Mouse (Mus musculus) midbrain, embryonic 15.5 days (tissue): ENCODE results near the gene Rpl12. TPM values are rescaled to one million over a fixed set of nuclear protein-coding genes. Genes with fewer than 3 reads are reported as not detected.

Experiments used
- ATAC-seq: fragments of 200-750 bp; cut with Nextera tagmentation; replicated peaks from 2 replicates; pipeline ENCODE4 v1.8.0; 2017; ENCODE audit warnings: moderate TSS enrichment
- H3K27ac ChIP-seq: fragments of 300-500 bp; sonication (generic); 2 replicates; pipeline ENCODE4 v1.5.1; 2015; ENCODE audit warnings: mild to moderate bottlenecking, inconsistent platforms
- H3K27me3 ChIP-seq: fragments of 300-500 bp; sonication (generic); replicated peaks from 2 replicates; pipeline ENCODE4 v1.6.1; 2015; ENCODE audit warnings: inconsistent platforms
- H3K36me3 ChIP-seq: fragments of 300-500 bp; sonication (generic); replicated peaks from 2 replicates; pipeline ENCODE4 v1.6.1; 2015; ENCODE audit warnings: inconsistent platforms
- H3K4me1 ChIP-seq: fragments of 300-500 bp; sonication (generic); 2 replicates; pipeline ENCODE4 v1.6.1; 2015; ENCODE audit warnings: inconsistent platforms
- H3K4me2 ChIP-seq: fragments of 300-500 bp; sonication (generic); 2 replicates; pipeline ENCODE4 v1.6.1; 2015; ENCODE audit warnings: inconsistent platforms, mild to moderate bottlenecking, moderate library complexity
- H3K4me3 ChIP-seq: fragments of 300-500 bp; sonication (generic); 2 replicates; pipeline ENCODE4 v1.5.1; 2015; ENCODE audit warnings: mild to moderate bottlenecking, inconsistent platforms
- H3K9ac ChIP-seq: fragments of 300-500 bp; sonication (generic); 2 replicates; pipeline ENCODE4 v1.6.1; 2015; ENCODE audit warnings: mild to moderate bottlenecking, inconsistent platforms
- H3K9me3 ChIP-seq: fragments of 300-500 bp; sonication (generic); 2 replicates; pipeline ENCODE4 v1.6.1; 2016; ENCODE audit warnings: inconsistent platforms
- WGBS: fragments of 180-500 bp; shearing (Covaris S2); methylation state at CpG from one replicate; pipeline ENCODE4 v1.1.7; 2015; ENCODE audit warnings: mixed read lengths; 5-methylcytosine and 5-hydroxymethylcytosine counted together
- polyA plus RNA-seq: library from polyadenylated mRNA; unstranded; fragments of >200 nt; fragmentation: Nextera tagmentation; extraction: Ambion mirVana; gene quantifications from 2 replicates; pipeline ENCODE4 v1.2.1, GENCODE M21; 2015

The Rpl12 gene
- polyA plus RNA-seq, 1 experiment from 2014 or later, result 85.8 TPM

DNA sequence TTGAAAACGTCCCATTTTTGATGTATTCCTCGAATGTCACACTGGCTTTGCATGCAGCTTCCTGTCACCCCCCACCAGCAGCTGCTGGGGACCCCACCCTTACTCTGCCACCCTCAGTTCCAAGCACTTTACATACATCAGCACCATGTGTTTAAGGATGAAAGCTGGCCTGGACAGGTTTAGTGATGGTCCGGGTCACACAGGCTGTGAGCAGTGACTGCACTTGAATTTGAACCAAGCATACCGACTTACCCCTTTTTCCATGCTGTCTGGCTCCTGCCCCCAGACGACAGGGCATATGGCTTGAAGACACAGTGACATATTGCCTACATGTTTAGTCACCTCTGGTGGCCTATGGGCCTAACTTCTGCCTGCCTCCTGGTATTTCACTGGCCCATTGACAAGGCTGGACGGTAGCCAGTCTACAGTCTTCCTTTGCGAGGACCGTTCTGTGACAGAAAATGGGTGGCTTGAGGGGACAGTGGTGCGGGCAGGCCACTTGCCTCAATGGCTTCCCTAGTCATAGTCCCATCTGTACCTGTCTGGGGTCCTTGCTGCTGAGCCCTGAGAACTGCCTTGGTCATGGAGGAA, 6.8 kb downstream of the Rpl12 start:
- peak overlapping the region; percentile 65; the same call in 1 of the 2 replicates for H3K4me3 ChIP-seq

DNA sequence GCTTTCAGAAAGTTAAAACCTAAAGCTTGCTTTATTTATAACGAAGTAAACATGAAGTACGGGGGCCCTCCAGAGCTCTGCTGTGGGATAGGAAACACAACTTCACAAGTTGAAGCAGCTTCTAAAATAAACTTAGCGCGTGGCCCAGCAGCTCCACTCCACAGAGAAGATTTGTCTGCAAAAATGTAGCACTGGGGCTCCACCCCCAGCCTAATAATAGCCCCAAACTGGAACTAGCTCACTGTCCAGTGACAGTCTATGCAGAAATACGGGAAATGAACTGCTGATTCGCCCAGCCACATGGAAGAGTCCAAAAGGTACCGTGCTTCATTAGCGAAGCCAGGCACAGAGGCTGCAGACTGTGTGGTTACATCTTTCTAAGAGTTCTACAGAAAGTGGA, 8.0 kb downstream of the Rpl12 start:
- Histone ChIP-seq H3K9me3 (no peaks in the 10 kb centered on the region), H3K4me3 (no peak overlapping the region), H3K4me2 (no peak overlapping the region), H3K4me1 (peaks cover 19% of the 10 kb centered on the region), H3K36me3 (peaks cover 4% of the 10 kb centered on the region; the same call in 1 of the 2 replicates), H3K9ac (no peak overlapping the region), H3K27ac (no peak overlapping the region), H3K27me3 (no peaks in the 10 kb centered on the region)
- WGBS, result 90% methylated on average over 8 of the region's 8 CpGs
- no peak for ATAC-seq

More for the DNA sequence above, 6.8 kb downstream of the Rpl12 start:
- 88% methylated on average over 9 of the region's 9 CpGs for WGBS
- Histone ChIP-seq H3K4me2 (peak overlapping the region; percentile 82; the same call in 1 of the 2 replicates), H3K27me3 (no peaks in the 10 kb centered on the region), H3K9ac (peak overlapping the region; percentile 83; the same call in 1 of the 2 replicates), H3K27ac (0 out of 2 replicates have a peak overlapping the region, but pooled peaks have one; percentile 96), H3K4me1 (peaks cover 29% of the 10 kb centered on the region), H3K9me3 (no peaks in the 10 kb centered on the region), H3K36me3 (peaks cover 6% of the 10 kb centered on the region; the same call in 1 of the 2 replicates)
- no peak for ATAC-seq

DNA sequence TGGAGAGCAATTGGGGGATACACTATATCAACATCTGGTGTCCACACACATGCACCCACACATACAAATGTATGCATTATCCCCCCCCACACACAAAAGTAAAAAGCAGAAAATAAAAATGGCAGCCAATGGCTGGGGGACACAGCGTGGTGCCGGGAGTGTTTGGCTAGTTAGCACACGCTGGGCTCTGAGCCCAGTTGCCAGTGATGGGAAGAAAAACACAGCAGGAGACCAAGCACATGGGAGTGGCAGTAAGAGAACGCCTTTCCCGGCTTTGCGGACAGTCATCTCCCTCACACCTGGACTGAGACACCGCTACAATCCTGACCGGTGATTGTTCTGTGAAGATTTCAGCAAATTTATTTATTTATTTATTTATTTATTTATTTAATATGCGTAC, 9.9 kb downstream of the Rpl12 start:
- Histone ChIP-seq H3K9ac (no peak overlapping the region), H3K27me3 (no peaks in the 10 kb centered on the region), H3K36me3 (peaks cover 8% of the 10 kb centered on the region; the same call in 1 of the 2 replicates), H3K27ac (no peak overlapping the region), H3K4me3 (no peak overlapping the region), H3K4me2 (no peak overlapping the region), H3K9me3 (no peaks in the 10 kb centered on the region), H3K4me1 (peaks cover 14% of the 10 kb centered on the region)
- WGBS, result 33% methylated on average over 9 of the region's 9 CpGs
- no peak for ATAC-seq

DNA sequence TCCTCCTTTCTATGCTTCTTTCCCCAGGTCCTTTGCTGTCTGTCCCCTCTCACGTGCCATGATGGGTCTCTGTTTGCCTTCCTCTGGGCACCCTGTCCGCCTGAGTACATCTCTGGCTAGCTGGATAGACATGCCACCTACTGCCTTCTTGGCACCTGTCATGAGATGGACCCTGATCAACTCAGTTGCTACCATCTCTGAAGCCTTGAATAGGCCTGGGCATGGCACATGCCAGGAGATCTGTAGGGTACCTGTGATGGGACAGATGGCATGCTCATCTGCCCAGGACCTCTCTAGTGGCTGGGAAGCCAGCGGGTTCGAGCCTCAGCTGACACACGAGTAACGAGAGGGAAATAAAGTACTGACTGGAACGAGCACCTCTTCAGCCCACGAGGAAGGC, 12.9 kb downstream of the Rpl12 start:
- ATAC-seq, result no peak
- H3K9ac ChIP-seq, result no peak overlapping the region
- WGBS, result 91% methylated on average over 8 of the region's 8 CpGs

DNA sequence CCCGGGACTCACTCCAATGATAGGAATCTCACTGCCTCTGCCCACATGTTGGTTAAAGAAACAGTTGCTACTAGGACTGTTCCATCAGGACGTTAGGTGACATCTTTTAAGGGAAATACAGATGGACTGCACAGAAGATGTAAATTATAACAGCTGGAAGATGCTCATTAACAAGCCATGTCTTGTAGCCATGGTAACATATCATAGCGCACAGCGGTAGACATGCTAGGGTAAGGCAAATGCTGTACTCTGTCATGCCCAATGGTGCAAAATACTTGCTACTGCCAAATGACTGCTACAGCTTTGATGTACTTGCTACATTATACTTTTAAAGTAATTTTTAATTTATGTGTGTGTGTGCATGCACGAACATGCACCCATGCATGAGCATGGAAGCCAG, 15.8 kb downstream of the Rpl12 start:
- peak overlapping the region; percentile 28; the same call in 1 of the 2 replicates for H3K27ac ChIP-seq
- no peak overlapping the region for H3K4me3 ChIP-seq
- no peak for ATAC-seq
- H3K9ac ChIP-seq, result no peak overlapping the region
- no peaks in the 10 kb centered on the region for H3K27me3 ChIP-seq
- no peaks in the 10 kb centered on the region for H3K9me3 ChIP-seq
- no peak overlapping the region for H3K4me2 ChIP-seq
- WGBS, result 77% methylated on average over 5 of the region's 5 CpGs
- peaks cover 8% of the 10 kb centered on the region; the same call in 1 of the 2 replicates for H3K36me3 ChIP-seq
- H3K4me1 ChIP-seq, result peaks cover 14% of the 10 kb centered on the region

More for the DNA sequence above, 12.9 kb downstream of the Rpl12 start:
- Histone ChIP-seq H3K9me3 (no peaks in the 10 kb centered on the region), H3K4me2 (no peak overlapping the region), H3K36me3 (peaks cover 8% of the 10 kb centered on the region; the same call in 1 of the 2 replicates), H3K27me3 (no peaks in the 10 kb centered on the region), H3K4me1 (no peaks in the 10 kb centered on the region; the same call in 1 of the 2 replicates), H3K4me3 (no peak overlapping the region), H3K27ac (no peak overlapping the region)

DNA sequence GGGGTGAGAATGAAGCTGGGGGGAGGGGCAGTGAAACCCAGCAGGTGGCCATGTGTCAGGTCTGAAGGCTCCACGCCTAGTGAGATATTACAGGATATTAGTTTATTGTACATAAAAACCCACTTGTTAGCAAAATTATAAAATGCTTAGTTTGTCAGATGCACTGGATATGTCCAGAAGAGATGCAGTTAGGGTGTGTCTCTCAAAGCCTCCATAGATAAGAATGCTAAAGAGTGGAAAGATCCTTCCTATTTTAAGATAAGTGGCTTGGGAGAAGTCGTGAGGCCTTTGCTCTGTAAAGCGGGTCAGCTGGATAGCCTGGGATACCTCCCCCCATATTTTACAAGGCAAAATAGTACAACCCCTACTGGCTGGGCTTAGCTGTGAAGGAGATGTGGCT, 17.3 kb downstream of the Rpl12 start:
- Histone ChIP-seq H3K9me3 (no peaks in the 10 kb centered on the region), H3K4me3 (no peak overlapping the region), H3K4me2 (no peak overlapping the region), H3K9ac (no peak overlapping the region), H3K4me1 (peaks cover 24% of the 10 kb centered on the region), H3K27ac (no peak overlapping the region), H3K36me3 (peaks cover 8% of the 10 kb centered on the region; the same call in 1 of the 2 replicates), H3K27me3 (no peaks in the 10 kb centered on the region)
- ATAC-seq, result no peak
- 78% methylated on average over 3 of the region's 3 CpGs for WGBS

DNA sequence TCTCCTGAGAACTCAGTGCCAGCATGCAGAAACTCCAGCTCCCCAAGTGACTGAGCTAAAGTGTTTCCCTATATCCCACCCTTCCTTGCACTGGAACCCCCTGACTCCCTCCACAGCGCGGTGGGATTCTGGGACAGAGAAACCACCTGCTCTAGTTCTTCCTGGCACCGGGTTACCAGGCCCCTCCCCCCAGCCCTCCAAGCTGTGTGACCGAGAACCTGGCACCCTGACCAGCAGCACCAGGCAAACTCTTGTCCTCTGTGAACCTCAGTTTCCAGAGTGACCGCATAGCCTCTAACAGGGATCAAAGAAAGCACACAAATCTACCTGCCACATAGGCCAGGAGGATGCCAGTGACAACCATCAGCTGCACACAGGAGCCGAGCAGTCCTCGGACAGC, 18.3 kb downstream of the Rpl12 start:
- Histone ChIP-seq H3K27ac (no peak overlapping the region), H3K4me1 (peaks cover 24% of the 10 kb centered on the region), H3K36me3 (peaks cover 2% of the 10 kb centered on the region; the same call in 1 of the 2 replicates), H3K27me3 (no peaks in the 10 kb centered on the region), H3K4me3 (no peak overlapping the region), H3K9ac (no peak overlapping the region), H3K4me2 (no peak overlapping the region), H3K9me3 (no peaks in the 10 kb centered on the region)
- ATAC-seq, result no peak
- 88% methylated on average over 7 of the region's 7 CpGs for WGBS

DNA sequence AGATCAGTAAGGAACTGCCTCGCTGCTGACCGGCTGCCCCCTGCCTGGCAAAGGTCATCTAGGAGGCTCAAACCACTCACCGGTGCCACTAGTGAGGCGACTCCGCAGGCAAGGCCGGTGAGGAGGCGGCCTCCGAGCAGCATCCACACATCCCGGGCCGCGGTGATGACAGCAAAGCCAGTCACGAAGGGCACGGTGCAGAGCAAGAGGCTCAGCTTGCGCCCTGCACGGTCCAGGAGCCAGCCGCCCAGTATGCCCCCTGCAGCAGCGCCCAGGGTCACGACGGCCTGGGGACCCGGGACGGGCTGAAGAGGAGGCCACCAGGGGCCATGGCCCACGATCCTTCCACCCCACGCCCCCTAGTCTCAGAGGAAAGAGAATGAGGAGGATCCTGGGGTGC, 19.9 kb downstream of the Rpl12 start:
- no peaks in the 10 kb centered on the region for H3K9me3 ChIP-seq
- peak; percentile 61 for ATAC-seq
- peak overlapping the region; percentile 99 for H3K4me2 ChIP-seq
- no peaks in the 10 kb centered on the region for H3K27me3 ChIP-seq
- H3K9ac ChIP-seq, result peak overlapping the region; percentile 91
- peak overlapping the region; percentile 95 for H3K4me3 ChIP-seq
- WGBS, result under 1% methylated on average over 23 of the region's 23 CpGs
- peak overlapping the region; percentile 80 for H3K27ac ChIP-seq
- H3K36me3 ChIP-seq, result no peaks in the 10 kb centered on the region
- peaks cover 24% of the 10 kb centered on the region for H3K4me1 ChIP-seq

DNA sequence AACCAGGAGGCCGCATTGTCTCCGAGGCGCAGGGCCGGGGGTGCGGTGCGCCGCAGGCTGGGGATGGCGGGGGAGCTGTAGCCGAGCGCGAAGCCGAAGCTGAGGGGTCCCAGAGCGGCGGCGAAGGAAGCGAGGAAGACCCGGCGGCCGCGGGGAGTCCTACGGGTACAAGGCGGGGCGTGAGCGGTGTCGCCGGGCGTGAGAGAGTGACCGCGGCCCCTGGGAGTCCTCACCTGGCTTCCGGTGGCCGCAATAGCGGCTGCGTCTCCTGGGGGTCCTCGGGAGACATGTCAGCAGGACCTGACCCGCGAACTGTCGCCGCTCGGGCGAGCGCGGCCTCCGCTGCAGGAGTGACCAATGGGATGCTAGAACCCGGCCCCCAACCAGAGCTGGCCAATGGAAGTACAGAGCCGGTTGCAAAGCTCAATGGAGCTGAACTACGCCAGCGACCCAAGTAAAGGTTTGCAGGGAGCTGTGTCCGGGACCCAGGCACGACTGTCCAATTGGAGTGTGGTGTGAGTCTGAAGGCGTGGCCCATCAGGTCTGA, 20.4 kb downstream of the Rpl12 start, which contains the start of gene Slc2a8:
TSS of gene Slc2a8 (minus strand) at position 359 of the 547 bp plus-strand sequence.
- H3K4me1 ChIP-seq, result peaks cover 24% of the 10 kb centered on the region
- ATAC-seq, result peak; percentile 98
- WGBS, result under 1% methylated on average over 50 of the region's 50 CpGs

DNA sequence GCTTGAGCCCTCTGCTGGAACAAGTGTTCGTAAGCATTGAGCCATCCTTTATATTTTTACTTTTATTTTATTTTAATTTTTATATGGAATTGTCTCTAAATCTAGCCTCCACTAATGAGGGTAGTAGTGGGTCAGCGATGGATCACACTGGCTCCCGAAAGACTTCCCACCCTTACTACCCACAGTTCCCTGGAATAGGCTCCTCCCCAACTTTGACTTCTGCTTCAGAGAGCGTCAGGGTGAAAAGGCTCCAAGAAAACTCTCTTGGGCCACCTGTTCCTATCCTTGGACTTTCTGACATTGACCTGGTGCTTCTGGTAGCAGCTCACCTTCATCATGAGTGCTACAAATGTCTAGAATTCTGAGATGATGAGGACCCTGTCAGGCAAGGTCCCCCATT, 21.3 kb downstream of the Rpl12 start:
- Histone ChIP-seq H3K27me3 (no peaks in the 10 kb centered on the region), H3K4me2 (peak overlapping the region; percentile 99), H3K4me1 (peaks cover 24% of the 10 kb centered on the region), H3K4me3 (peak overlapping the region; percentile 95), H3K9ac (no peak overlapping the region), H3K27ac (no peak overlapping the region), H3K9me3 (no peaks in the 10 kb centered on the region), H3K36me3 (no peaks in the 10 kb centered on the region)
- 4% methylated on average over 4 of the region's 4 CpGs for WGBS
- no peak for ATAC-seq

More for the DNA sequence above, 20.4 kb downstream of the Rpl12 start, which contains the start of gene Slc2a8:
- Histone ChIP-seq H3K36me3 (no peaks in the 10 kb centered on the region), H3K27me3 (no peaks in the 10 kb centered on the region), H3K9ac (peak within 1 kb of the TSS; percentile 91), H3K4me2 (peak within 1 kb of the TSS; percentile 99), H3K4me3 (peak within 1 kb of the TSS; percentile 95), H3K9me3 (no peaks in the 10 kb centered on the region), H3K27ac (peak within 1 kb of the TSS; percentile 80)

DNA sequence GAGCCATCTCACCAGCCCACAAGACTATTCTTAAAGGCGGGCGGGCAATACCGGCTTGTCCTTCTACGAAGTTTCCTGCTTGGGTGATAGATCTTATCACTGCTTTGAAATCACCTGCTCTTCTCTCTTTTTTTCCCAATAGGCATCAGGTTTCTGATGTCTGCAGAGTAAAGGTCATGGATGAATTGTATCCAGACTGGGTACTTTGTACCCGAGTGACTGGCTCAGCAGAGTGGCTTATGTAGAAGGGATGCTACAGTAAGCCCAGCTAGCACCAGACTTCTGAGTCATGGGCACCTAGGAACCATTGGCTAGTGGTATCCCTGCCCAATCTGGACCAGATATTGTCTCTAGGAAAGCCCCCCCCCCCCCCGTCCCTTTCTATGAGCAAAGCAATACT, 22.3 kb downstream of the Rpl12 start:
- H3K9ac ChIP-seq, result no peak overlapping the region
- H3K36me3 ChIP-seq, result no peaks in the 10 kb centered on the region
- H3K27ac ChIP-seq, result no peak overlapping the region
- peaks cover 24% of the 10 kb centered on the region for H3K4me1 ChIP-seq
- no peak for ATAC-seq
- no peak overlapping the region for H3K4me2 ChIP-seq
- no peak overlapping the region for H3K4me3 ChIP-seq
- no peaks in the 10 kb centered on the region for H3K9me3 ChIP-seq
- H3K27me3 ChIP-seq, result no peaks in the 10 kb centered on the region
- 47% methylated on average over 6 of the region's 6 CpGs for WGBS

DNA sequence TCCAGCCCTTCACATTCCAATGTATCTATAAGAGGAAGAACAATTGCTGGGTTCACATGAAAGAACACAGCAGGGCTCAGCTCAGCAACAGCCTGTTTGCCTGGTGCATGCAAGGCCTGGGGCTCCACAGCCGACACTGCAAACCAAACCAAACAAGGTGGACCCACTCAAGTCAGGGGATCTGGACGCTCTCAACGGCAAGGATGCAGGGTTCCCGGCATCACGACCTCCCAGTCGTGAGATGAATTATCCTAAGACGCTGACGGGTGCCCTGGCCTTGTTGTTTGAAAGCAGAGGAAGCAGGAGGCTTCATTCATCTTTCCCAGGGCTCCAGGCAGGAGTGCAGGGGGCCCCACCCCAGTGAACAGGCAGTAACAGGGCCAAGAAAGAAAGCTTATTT, 24.5 kb downstream of the Rpl12 start:
- 61% methylated on average over 8 of the region's 8 CpGs for WGBS
- Histone ChIP-seq H3K27me3 (no peaks in the 10 kb centered on the region), H3K27ac (no peak overlapping the region), H3K4me1 (peaks cover 17% of the 10 kb centered on the region), H3K9me3 (no peaks in the 10 kb centered on the region), H3K4me2 (no peak overlapping the region), H3K9ac (no peak overlapping the region), H3K4me3 (no peak overlapping the region), H3K36me3 (no peaks in the 10 kb centered on the region)
- ATAC-seq, result no peak
